Mouse (Mus musculus) liver, adult 2 months (tissue): ENCODE measurements at regions not wholly inside any gene's neighbourhood (a gene's known extent, or its start where the extent isn't known, plus 50 kb on each side); places are given as distances from the start of the nearest gene placed in this dataset.

ENCODE experiments used
- DNase-seq: peaks from one replicate; pipeline ENCODE4 v3.0.0-alpha.2; 2011; ENCODE audit warnings: low read depth, low spot score; ENCODE audit errors: extremely low read depth
- H3K27ac ChIP-seq: fragments of 200-500 bp; replicated peaks from 2 replicates; pipeline ENCODE4 v1.5.1; 2012; ENCODE audit warnings: low read depth, mild to moderate bottlenecking, control low read depth, inconsistent platforms, low read length; ENCODE audit not compliant: insufficient read depth
- H3K27me3 ChIP-seq: fragments of 200-500 bp; 2 replicates; pipeline ENCODE4 v1.6.1; 2012; ENCODE audit warnings: mild to moderate bottlenecking, moderate library complexity, low read length, inconsistent platforms; ENCODE audit not compliant: control insufficient read depth, insufficient read depth
- H3K36me3 ChIP-seq: fragments of 200-500 bp; 2 replicates; pipeline ENCODE4 v1.6.1; 2012; ENCODE audit warnings: low read length, inconsistent platforms; ENCODE audit not compliant: control insufficient read depth, insufficient read depth
- H3K4me1 ChIP-seq: fragments of 200-500 bp; 2 replicates; pipeline ENCODE4 v1.6.1; 2011; ENCODE audit warnings: low read length; ENCODE audit not compliant: control insufficient read depth, insufficient read depth
- H3K4me3 ChIP-seq: fragments of 200-500 bp; 2 replicates; pipeline ENCODE4 v1.5.1; 2011; ENCODE audit warnings: low read depth, mild to moderate bottlenecking, control low read depth, low read length, moderate library complexity; ENCODE audit not compliant: insufficient read depth
- H3K79me2 ChIP-seq: fragments of 200-500 bp; 2 replicates; pipeline ENCODE4 v1.6.1; 2012; ENCODE audit warnings: inconsistent platforms, mild to moderate bottlenecking, low read length, moderate library complexity; ENCODE audit not compliant: control insufficient read depth, insufficient read depth
- H3K9ac ChIP-seq: fragments of 200-500 bp; 2 replicates; pipeline ENCODE4 v1.6.1; 2012; ENCODE audit warnings: low read depth, mild to moderate bottlenecking, control low read depth, inconsistent platforms, low read length
- CTCF ChIP-seq: fragments of 200-500 bp; IDR thresholded peaks from 2 replicates; pipeline ENCODE4 v1.5.1; 2011; ENCODE audit warnings: low read depth, low read length, control low read depth
- POLR2A ChIP-seq: fragments of 200-500 bp; IDR thresholded peaks from 2 replicates; pipeline ENCODE4 v1.6.1; 2011; ENCODE audit warnings: low read length, control low read depth; ENCODE audit not compliant: insufficient read depth; ENCODE audit errors: extremely low read depth
- WGBS: fragments of 180-500 bp; shearing (Covaris S2); methylation state at CpG from one replicate; pipeline ENCODE4 v1.1.7; 2018; 5-methylcytosine and 5-hydroxymethylcytosine counted together

GRCm38 (mm10) chr2:82572099-82572498, 371.3 kb upstream of the Fsip2 start:
- no peaks in the 10 kb centered on the region for H3K36me3 ChIP-seq
- no peak overlapping the region for H3K9ac ChIP-seq
- no peak for DNase-seq
- H3K4me3 ChIP-seq = no peak overlapping the region
- no peaks in the 10 kb centered on the region for H3K27me3 ChIP-seq
- H3K27ac ChIP-seq = no peak overlapping the region
- WGBS = 86% methylated on average over 2 of the region's 2 CpGs
- TF ChIP-seq POLR2A (no peak), CTCF (no peak)
- no peaks in the 10 kb centered on the region for H3K4me1 ChIP-seq
- no peaks in the 10 kb centered on the region for H3K79me2 ChIP-seq

DNA sequence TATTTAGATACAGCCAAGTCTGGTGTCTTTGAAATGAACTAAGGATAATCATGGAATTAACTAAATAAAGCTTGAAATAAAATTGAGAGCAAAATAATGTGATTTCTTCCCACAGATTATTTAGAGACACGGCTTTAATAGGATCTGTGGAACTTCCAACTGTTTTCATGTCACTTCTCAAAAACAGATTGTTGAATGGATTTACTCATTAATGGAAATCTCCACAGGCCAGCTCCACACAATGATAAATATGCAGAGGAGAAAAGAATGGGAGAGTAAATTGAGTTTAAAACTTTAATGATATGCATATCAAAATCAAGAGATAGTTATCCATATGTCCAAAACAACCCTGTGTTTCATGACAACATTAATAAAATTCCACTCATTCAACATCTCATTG, 369.6 kb upstream of the Fsip2 start:
- DNase-seq = no peak
- Histone ChIP-seq H3K27ac (no peak overlapping the region), H3K36me3 (no peaks in the 10 kb centered on the region), H3K4me1 (no peaks in the 10 kb centered on the region), H3K79me2 (no peaks in the 10 kb centered on the region), H3K27me3 (no peaks in the 10 kb centered on the region), H3K4me3 (no peak overlapping the region), H3K9ac (no peak overlapping the region)
- 93% methylated on average over 1 of the region's 1 CpGs for WGBS
- TF ChIP-seq POLR2A (no peak), CTCF (no peak)

DNA sequence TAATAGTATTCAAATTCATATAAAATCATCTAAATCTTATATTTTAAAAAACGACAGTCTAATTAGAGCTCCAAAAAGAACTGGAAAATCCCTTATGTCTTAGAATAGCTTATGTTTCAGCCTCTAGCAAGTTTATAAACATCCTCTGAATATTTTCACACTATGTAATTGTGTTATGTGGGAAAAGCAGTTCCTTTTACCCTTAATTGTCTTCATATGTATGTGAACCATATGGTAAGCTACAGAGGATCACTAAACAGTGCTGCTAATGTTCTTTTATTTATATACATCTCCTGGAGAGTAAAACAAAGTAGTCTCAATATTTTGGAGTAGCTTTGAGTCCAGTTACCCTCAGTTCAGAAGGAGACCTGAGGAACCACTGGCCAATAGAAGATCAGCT, 363.8 kb upstream of the Fsip2 start:
- no peaks in the 10 kb centered on the region for H3K4me1 ChIP-seq
- H3K27ac ChIP-seq = no peak overlapping the region
- no peaks in the 10 kb centered on the region for H3K79me2 ChIP-seq
- H3K9ac ChIP-seq = no peak overlapping the region
- 84% methylated on average over 1 of the region's 1 CpGs for WGBS
- no peak overlapping the region for H3K4me3 ChIP-seq
- TF ChIP-seq POLR2A (no peak), CTCF (no peak)
- no peak for DNase-seq
- no peaks in the 10 kb centered on the region for H3K27me3 ChIP-seq
- H3K36me3 ChIP-seq = no peaks in the 10 kb centered on the region

DNA sequence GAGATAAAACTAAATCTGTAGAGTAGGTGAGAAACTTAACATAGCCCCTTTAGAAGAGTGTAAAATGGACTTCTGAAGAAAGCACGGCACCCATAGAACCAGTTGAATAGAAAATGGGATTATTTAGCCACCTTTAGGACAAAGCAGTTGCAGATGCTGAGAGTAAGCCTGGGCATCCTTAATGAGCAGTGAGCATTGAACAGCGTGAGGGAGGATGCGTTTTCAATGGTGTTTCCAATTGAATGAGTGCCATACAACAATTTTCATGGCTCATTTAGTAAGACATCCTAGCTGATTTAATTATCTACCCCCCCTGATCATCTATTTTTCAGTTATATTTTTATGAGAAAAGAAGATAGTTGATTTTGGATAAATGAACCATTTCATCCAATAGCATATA, 327.2 kb upstream of the Fsip2 start:
- Histone ChIP-seq H3K9ac (no peak overlapping the region), H3K27me3 (no peaks in the 10 kb centered on the region), H3K4me3 (no peak overlapping the region), H3K4me1 (no peaks in the 10 kb centered on the region), H3K27ac (no peak overlapping the region), H3K79me2 (no peaks in the 10 kb centered on the region), H3K36me3 (no peaks in the 10 kb centered on the region)
- WGBS = 84% methylated on average over 3 of the region's 3 CpGs
- TF ChIP-seq POLR2A (no peak), CTCF (no peak)
- no peak for DNase-seq

- no peak overlapping the region for H3K4me3 ChIP-seq
- H3K79me2 ChIP-seq = no peaks in the 10 kb centered on the region
- DNase-seq = no peak
- H3K36me3 ChIP-seq = no peaks in the 10 kb centered on the region
- H3K27me3 ChIP-seq = no peaks in the 10 kb centered on the region
- no peak overlapping the region for H3K9ac ChIP-seq
- H3K4me1 ChIP-seq = no peaks in the 10 kb centered on the region
- H3K27ac ChIP-seq = no peak overlapping the region
- TF ChIP-seq CTCF (no peak), POLR2A (no peak)
- 63% methylated on average over 1 of the region's 1 CpGs for WGBS
Measured at GRCm38 (mm10) chr2:82620553-82620952, 322.9 kb upstream of the Fsip2 start.

DNA sequence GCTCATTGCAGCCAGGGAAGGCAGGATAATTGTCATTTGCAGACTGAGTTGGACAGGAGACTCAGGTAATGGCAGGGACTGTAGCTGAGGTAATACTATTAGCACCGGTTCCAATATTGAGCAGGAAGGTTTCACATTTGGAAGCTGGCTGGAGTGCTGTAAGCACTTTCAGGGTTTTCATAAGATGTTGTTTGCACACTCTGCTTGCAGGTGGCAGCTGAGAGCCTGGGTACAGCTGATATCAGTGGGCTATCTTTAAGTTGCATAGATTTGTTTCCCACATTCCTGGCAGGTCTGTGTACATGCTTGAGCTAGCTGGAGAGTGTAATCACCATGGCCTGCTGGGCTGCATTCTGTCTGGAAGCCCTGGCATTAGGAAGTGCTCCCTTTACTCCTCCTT, 299.0 kb upstream of the Fsip2 start:
- no peak overlapping the region for H3K4me3 ChIP-seq
- H3K36me3 ChIP-seq = no peaks in the 10 kb centered on the region
- H3K79me2 ChIP-seq = no peaks in the 10 kb centered on the region
- no peak overlapping the region for H3K27ac ChIP-seq
- WGBS = 74% methylated on average over 1 of the region's 1 CpGs
- no peak for DNase-seq
- no peak for TF ChIP-seq POLR2A
- TF ChIP-seq CTCF = no peak
- H3K9ac ChIP-seq = no peak overlapping the region
- H3K4me1 ChIP-seq = no peaks in the 10 kb centered on the region
- H3K27me3 ChIP-seq = no peaks in the 10 kb centered on the region
